Mouse (Mus musculus): ENCODE data around the gene Plekhh2.

Plekhh2 gene

GRCm38 (mm10) chr17:84573940-84574339, 62.2 kb downstream of the Plekhh2 start:
- no peak for DNase-seq (ENCODE audit: low spot score)

GRCm38 (mm10) chr17:84575108-84575507, 63.4 kb downstream of the Plekhh2 start:
- no peak for DNase-seq (ENCODE audit: low spot score)

DNA sequence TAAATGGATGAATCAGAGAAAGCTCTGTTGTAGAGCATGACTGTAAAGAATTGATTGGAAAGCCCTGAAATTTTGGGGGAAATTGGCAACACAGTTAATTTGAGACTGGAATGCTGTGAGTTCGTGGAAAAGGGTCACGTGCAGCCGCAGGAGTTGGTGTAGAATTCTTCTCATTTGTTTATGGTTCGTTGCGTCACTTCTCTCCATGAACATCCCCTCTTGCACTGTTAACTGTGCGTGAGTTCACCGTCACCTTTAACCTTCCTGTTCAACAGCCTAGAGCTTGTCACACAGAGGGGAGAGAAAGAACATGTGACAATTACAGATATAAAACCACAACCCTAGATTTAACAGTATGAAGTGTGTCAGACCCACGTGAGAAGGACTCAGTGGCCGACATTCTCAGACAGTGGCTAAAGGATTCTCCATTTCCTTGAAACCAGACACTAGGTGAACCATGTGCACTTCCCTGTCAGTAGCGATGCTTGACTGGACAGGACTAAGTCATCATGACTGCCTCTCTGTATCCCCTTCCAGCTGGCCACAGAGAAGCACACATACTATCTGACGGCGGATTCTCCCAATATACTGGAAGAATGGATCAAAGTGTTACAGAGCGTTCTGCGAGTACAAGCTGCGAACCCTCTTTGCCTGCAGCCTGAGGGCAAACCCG, 65.1 kb downstream of the Plekhh2 start:
- no peak for DNase-seq (ENCODE audit: low spot score)

GRCm38 (mm10) chr17:84579249-84579648, 67.6 kb downstream of the Plekhh2 start:
- no peak for DNase-seq (ENCODE audit: low spot score)

- DNase-seq (ENCODE audit: low spot score): no peak
Observed at GRCm38 (mm10) chr17:84579817-84580216, 68.1 kb downstream of the Plekhh2 start.

DNA sequence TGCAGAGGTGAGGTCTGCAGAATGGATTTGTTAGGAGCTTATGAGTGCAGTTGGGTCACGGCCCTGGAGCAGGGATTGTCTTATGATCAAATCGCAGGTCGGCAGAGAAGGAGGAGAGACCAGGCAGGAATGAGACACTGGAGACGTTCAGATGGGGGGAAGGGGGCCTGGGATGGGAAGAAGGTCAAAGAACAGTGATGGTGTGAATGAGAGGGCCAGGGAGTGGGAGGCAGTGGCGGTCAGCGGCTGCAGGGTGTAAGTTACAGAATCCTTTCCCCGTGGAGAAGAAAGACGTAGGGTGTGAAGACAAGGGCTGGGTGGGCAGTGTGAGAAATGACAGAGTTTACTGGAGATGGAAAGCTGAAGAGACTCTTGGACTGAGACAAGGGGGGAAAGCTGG, 69.1 kb downstream of the Plekhh2 start:
- DNase-seq (ENCODE audit: low spot score): no peak

DNA sequence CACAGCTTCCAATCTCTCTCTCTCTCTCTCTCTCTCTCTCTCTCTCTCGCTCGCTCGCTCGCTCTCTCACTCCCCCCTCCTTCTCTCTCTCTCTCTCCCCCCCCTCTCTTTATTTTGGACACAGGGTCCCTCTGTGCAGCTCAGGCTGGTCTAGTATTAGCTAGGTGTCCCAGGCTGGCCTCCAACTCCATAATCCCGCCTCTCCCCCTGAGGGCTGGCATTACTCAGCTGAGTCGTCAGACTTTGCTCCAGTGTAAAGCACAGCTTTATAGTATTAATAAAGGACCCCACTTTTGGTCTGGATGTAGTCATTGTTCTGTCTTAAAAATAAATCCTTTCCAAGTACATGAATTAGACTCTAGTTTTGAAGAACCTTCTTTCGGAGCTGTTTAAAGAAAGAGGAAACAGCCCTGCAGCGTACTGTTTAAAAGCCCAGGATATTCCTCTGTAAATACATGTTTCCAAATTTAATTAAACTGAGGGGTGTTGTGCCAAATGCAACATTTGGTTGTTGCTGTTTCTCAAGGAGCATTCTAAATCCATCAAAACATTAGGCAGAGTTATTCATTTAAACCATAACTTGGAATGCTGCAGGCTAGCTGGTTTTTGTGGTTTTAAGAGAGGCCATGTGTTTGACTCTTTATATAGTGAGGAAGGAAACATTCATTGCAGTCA, 70.2 kb downstream of the Plekhh2 start:
- DNase-seq (ENCODE audit: low spot score): no peak

- DNase-seq (ENCODE audit: low spot score): no peak
Observed at GRCm38 (mm10) chr17:84584107-84584506, 72.4 kb downstream of the Plekhh2 start.

DNA sequence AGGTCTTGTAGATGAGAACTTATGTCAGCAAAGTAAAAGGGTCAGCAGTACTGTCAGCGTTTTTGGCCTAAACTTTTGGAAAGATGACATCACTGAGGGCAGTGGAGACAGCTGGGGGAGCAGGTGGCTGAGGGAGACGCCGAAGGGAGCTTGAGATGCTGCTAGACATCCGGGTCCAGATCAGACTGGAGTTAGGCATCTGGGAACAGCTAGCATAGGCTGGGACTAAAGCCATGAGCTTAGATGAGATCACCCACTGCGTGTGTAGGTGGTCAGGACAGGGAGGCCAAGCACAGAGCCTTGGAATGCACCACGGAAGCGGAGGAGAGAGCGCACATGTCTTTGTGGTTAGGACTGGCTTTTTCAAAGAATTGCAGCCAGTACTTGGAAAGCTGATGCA, 73.4 kb downstream of the Plekhh2 start:
- DNase-seq (ENCODE audit: low spot score): no peak

GRCm38 (mm10) chr17:84590065-84590464, 78.4 kb downstream of the Plekhh2 start:
- DNase-seq (ENCODE audit: low spot score): no peak

GRCm38 (mm10) chr17:84591431-84592150, 79.9 kb downstream of the Plekhh2 start:
- no peak for DNase-seq (ENCODE audit: low spot score)

- no peak for DNase-seq (ENCODE audit: low spot score)
Observed at GRCm38 (mm10) chr17:84596015-84596441, 84.3 kb downstream of the Plekhh2 start.

DNA sequence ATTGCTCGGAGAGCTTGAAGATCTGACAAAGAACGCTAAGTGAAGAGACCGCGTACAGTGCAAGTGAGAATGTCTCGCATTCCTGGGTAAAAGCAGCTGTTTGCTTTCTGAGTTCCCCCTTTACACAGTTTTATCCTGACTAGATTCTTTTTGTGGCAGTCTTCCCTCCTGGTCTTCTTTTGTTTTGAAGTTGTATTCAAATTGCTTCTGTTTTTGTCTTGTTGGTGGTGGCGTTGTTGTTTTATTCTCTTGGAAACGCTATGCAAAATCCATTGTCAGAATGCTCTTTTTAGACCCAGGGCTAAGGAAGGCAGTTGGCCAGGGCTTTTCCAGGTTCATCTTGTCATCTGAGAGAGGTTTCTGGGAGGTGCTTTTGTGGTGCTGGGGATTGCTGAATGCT, 84.8 kb downstream of the Plekhh2 start:
- no peak for DNase-seq (ENCODE audit: low spot score)

- no peak for DNase-seq (ENCODE audit: low spot score)
Observed at GRCm38 (mm10) chr17:84597859-84598258, 86.2 kb downstream of the Plekhh2 start.

DNA sequence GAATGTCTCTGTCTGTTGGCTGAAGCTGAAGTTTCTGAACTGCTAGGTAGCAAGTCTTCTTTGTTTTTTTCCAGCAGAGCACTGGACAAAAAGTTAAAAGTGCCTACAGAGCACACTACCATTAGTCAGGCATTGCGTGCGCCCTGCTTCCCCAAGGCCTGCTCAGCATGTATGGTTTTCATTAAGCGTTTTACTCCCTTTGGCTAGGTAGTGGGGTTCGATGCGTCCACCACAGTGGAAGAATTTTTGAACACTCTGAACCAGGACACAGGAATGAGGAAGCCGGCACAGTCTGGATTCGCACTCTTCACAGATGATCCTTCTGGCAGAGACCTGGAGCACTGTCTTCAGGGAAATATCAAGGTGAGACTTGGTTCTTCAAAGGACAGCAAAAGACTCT, 87.2 kb downstream of the Plekhh2 start:
- DNase-seq (ENCODE audit: low spot score): no peak

- DNase-seq (ENCODE audit: low spot score): no peak
Observed at GRCm38 (mm10) chr17:84600051-84600983, 88.6 kb downstream of the Plekhh2 start.

GRCm38 (mm10) chr17:84601805-84602204, 90.1 kb downstream of the Plekhh2 start:
- no peak for DNase-seq (ENCODE audit: low spot score)

- no peak for DNase-seq (ENCODE audit: low spot score)
Observed at GRCm38 (mm10) chr17:84603202-84603627, 91.5 kb downstream of the Plekhh2 start.

- no peak for DNase-seq (ENCODE audit: low spot score)
Observed at GRCm38 (mm10) chr17:84603709-84604420, 92.2 kb downstream of the Plekhh2 start.

GRCm38 (mm10) chr17:84606976-84607375, 95.3 kb downstream of the Plekhh2 start:
- no peak for DNase-seq (ENCODE audit: low spot score)

DNA sequence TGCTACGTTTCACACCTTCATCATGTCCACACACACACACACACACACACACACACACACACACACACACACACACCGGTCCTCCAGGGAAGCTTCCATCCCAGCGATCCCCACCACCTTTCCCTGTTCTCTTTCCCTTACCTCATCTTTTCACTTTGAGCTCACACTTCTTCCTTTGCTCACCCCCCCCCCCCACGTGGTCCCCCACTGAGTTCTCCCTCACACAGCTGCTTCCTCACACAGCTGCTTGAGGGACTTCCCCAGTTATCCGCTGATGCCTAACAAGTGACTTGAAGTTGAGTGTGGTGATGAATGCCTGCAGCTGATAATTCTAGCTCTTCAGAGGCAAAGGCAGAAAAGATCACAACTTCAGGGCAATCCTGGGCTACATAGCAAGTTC, 95.9 kb downstream of the Plekhh2 start:
- DNase-seq (ENCODE audit: low spot score): no peak
